Mouse (Mus musculus): ENCODE data around the gene Gdf2. TPM values are rescaled to one million over a fixed set of nuclear protein-coding genes. Genes with fewer than 3 reads are reported as not detected.
A peak's percentile ranks its signal among the peaks of the same experiment; 100 is the strongest.

The Gdf2 gene
- polyA plus RNA-seq, 1 experiment from 2014 or later = 0.08 TPM

GRCm38 (mm10) chr14:33974752-33975151, 33.9 kb downstream of the Gdf2 start:
- 0 out of 2 replicates have a peak, but pooled peaks cover 2% of the 10 kb centered on the region for H3K27me3 ChIP-seq (ENCODE audit: control insufficient read depth, insufficient read depth, low read length)
- H3K9ac ChIP-seq (ENCODE audit: low read length) = no peak overlapping the region; the same call in 1 of the 2 replicates
- no peaks in the 10 kb centered on the region for H3K9me3 ChIP-seq (ENCODE audit: control insufficient read depth, low read length)
- H3K4me2 ChIP-seq (ENCODE audit: low read depth) = no peak overlapping the region
- WGBS = 56% methylated on average over 5 of the region's 5 CpGs
- ATAC-seq (ENCODE audit: insufficient read depth, low FRiP score, low TSS enrichment) (no peak), DNase-seq (ENCODE audit: low spot score) (no peak)
- H3K4me1 ChIP-seq (ENCODE audit: control insufficient read depth, insufficient read depth, low read length) = no peaks in the 10 kb centered on the region
- no peak overlapping the region for H3K4me3 ChIP-seq (ENCODE audit: low read depth, low read length)
- H3K27ac ChIP-seq (ENCODE audit: low read depth, low read length) = no peak overlapping the region
- no peaks in the 10 kb centered on the region for H3K36me3 ChIP-seq (ENCODE audit: control insufficient read depth, insufficient read depth, low read length)

GRCm38 (mm10) chr14:33977748-33978147, 36.9 kb downstream of the Gdf2 start:
- Histone ChIP-seq H3K27ac (ENCODE audit: low read depth, low read length) (no peak overlapping the region), H3K27me3 (ENCODE audit: control insufficient read depth, insufficient read depth, low read length) (0 out of 2 replicates have a peak, but pooled peaks cover 2% of the 10 kb centered on the region), H3K9me3 (ENCODE audit: control insufficient read depth, low read length) (no peaks in the 10 kb centered on the region), H3K36me3 (ENCODE audit: control insufficient read depth, insufficient read depth, low read length) (no peaks in the 10 kb centered on the region), H3K9ac (ENCODE audit: low read length) (no peak overlapping the region), H3K4me3 (ENCODE audit: low read depth, low read length) (no peak overlapping the region), H3K4me1 (ENCODE audit: control insufficient read depth, insufficient read depth, low read length) (no peaks in the 10 kb centered on the region), H3K4me2 (ENCODE audit: low read depth) (no peak overlapping the region)
- DNase-seq (ENCODE audit: low spot score) (no peak), ATAC-seq (ENCODE audit: insufficient read depth, low FRiP score, low TSS enrichment) (no peak)
- 41% methylated on average over 7 of the region's 7 CpGs for WGBS

DNA sequence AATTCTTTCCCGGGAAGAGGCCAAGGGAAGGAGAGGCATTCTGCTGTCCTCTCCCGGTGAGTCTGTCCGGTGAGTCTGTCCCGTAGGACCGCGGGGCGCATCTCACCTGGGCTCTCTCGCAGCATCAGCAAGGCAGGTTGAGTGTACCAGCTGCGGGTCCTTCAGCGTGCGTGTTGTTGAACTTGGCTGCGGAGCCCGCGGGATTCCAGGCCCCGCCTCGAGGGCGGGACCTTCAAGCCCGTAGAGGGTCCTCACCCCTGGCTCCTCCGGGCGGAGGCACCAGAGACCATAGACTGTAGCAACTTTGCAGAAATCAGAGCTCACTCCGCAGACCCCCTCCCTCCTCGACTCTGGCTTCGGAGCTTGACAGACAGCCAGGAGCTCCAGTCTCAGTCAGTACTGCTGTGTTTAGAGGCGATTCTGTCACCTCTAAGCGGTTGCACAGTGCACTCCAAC, 37.8 kb downstream of the Gdf2 start, which contains the start of gene Zfp488:
Gene Zfp488, minus strand, starts transcription at position 161 of the 456 bp plus-strand sequence.
- peak within 1 kb of the TSS; percentile 31; the same call in 1 of the 2 replicates for H3K9ac ChIP-seq (ENCODE audit: low read length)
- no peak for ATAC-seq (ENCODE audit: insufficient read depth, low FRiP score, low TSS enrichment)
- H3K4me1 ChIP-seq (ENCODE audit: control insufficient read depth, insufficient read depth, low read length) = no peaks in the 10 kb centered on the region
- 0 out of 2 replicates have a peak, but pooled peaks cover 2% of the 10 kb centered on the region for H3K27me3 ChIP-seq (ENCODE audit: control insufficient read depth, insufficient read depth, low read length)
- peak within 1 kb of the TSS; percentile 31 for H3K4me3 ChIP-seq (ENCODE audit: low read depth, low read length)
- peak within 1 kb of the TSS; percentile 63 for H3K4me2 ChIP-seq (ENCODE audit: low read depth)
- WGBS = 3% methylated on average over 25 of the region's 25 CpGs
- DNase-seq (ENCODE audit: low spot score) = peak; percentile 47
- no peaks in the 10 kb centered on the region for H3K9me3 ChIP-seq (ENCODE audit: control insufficient read depth, low read length)
- no peak within 1 kb of the TSS for H3K27ac ChIP-seq (ENCODE audit: low read depth, low read length)
- no peaks in the 10 kb centered on the region for H3K36me3 ChIP-seq (ENCODE audit: control insufficient read depth, insufficient read depth, low read length)

- Histone ChIP-seq H3K4me1 (ENCODE audit: control insufficient read depth, insufficient read depth, low read length) (no peaks in the 10 kb centered on the region), H3K4me2 (ENCODE audit: low read depth) (no peak overlapping the region), H3K27ac (ENCODE audit: low read depth, low read length) (no peak overlapping the region), H3K9ac (ENCODE audit: low read length) (no peak overlapping the region), H3K9me3 (ENCODE audit: control insufficient read depth, low read length) (no peaks in the 10 kb centered on the region), H3K27me3 (ENCODE audit: control insufficient read depth, insufficient read depth, low read length) (no peaks in the 10 kb centered on the region), H3K36me3 (ENCODE audit: control insufficient read depth, insufficient read depth, low read length) (no peaks in the 10 kb centered on the region), H3K4me3 (ENCODE audit: low read depth, low read length) (no peak overlapping the region)
- ATAC-seq (ENCODE audit: insufficient read depth, low FRiP score, low TSS enrichment) (no peak), DNase-seq (ENCODE audit: low spot score) (no peak)
- 72% methylated on average over 3 of the region's 3 CpGs for WGBS
Measured at GRCm38 (mm10) chr14:33989201-33989600, 48.4 kb downstream of the Gdf2 start.

GRCm38 (mm10) chr14:33991971-33992370, 51.1 kb downstream of the Gdf2 start:
- WGBS = 74% methylated on average over 4 of the region's 4 CpGs
- H3K27me3 ChIP-seq (ENCODE audit: control insufficient read depth, insufficient read depth, low read length) = no peaks in the 10 kb centered on the region
- DNase-seq (ENCODE audit: low spot score) = no peak
- H3K4me1 ChIP-seq (ENCODE audit: control insufficient read depth, insufficient read depth, low read length) = no peaks in the 10 kb centered on the region
- H3K9ac ChIP-seq (ENCODE audit: low read length) = no peak overlapping the region
- H3K4me3 ChIP-seq (ENCODE audit: low read depth, low read length) = no peak overlapping the region
- H3K36me3 ChIP-seq (ENCODE audit: control insufficient read depth, insufficient read depth, low read length) = no peaks in the 10 kb centered on the region
- no peak overlapping the region for H3K4me2 ChIP-seq (ENCODE audit: low read depth)
- ATAC-seq (ENCODE audit: insufficient read depth, low FRiP score, low TSS enrichment) = no peak
- no peaks in the 10 kb centered on the region for H3K9me3 ChIP-seq (ENCODE audit: control insufficient read depth, low read length)
- H3K27ac ChIP-seq (ENCODE audit: low read depth, low read length) = no peak overlapping the region

DNA sequence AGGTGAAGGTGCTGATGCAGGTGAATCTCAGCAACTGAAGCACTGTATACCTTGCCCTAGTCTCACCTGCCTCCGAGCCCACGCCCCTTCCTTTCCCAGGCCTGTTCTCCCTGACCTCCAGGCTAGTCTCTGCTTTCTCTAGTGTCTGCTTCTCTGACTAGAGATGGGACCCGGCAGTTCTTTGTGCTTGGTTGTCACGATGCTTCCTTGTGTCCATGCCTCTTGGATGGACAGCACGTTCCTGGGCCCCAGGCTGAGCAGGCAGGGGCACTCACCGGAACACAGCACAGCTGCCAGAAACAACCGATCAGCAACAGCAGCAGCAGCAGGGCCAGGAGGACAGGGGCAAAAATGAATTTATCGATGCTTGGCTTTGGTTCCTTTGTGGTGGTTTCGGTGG, 52.2 kb downstream of the Gdf2 start:
- H3K27me3 ChIP-seq (ENCODE audit: control insufficient read depth, insufficient read depth, low read length) = no peaks in the 10 kb centered on the region
- no peak overlapping the region for H3K4me3 ChIP-seq (ENCODE audit: low read depth, low read length)
- H3K4me1 ChIP-seq (ENCODE audit: control insufficient read depth, insufficient read depth, low read length) = no peaks in the 10 kb centered on the region
- no peaks in the 10 kb centered on the region for H3K9me3 ChIP-seq (ENCODE audit: control insufficient read depth, low read length)
- WGBS = 87% methylated on average over 9 of the region's 9 CpGs
- no peak overlapping the region for H3K27ac ChIP-seq (ENCODE audit: low read depth, low read length)
- no peak for DNase-seq (ENCODE audit: low spot score)
- no peaks in the 10 kb centered on the region for H3K36me3 ChIP-seq (ENCODE audit: control insufficient read depth, insufficient read depth, low read length)
- no peak for ATAC-seq (ENCODE audit: insufficient read depth, low FRiP score, low TSS enrichment)
- H3K9ac ChIP-seq (ENCODE audit: low read length) = no peak overlapping the region
- H3K4me2 ChIP-seq (ENCODE audit: low read depth) = no peak overlapping the region

GRCm38 (mm10) chr14:33993521-33994289, 52.9 kb downstream of the Gdf2 start:
- DNase-seq (ENCODE audit: low spot score) (no peak), ATAC-seq (ENCODE audit: insufficient read depth, low FRiP score, low TSS enrichment) (no peak)
- Histone ChIP-seq H3K4me2 (ENCODE audit: low read depth) (no peak overlapping the region), H3K4me3 (ENCODE audit: low read depth, low read length) (no peak overlapping the region), H3K27me3 (ENCODE audit: control insufficient read depth, insufficient read depth, low read length) (no peaks in the 10 kb centered on the region), H3K4me1 (ENCODE audit: control insufficient read depth, insufficient read depth, low read length) (no peaks in the 10 kb centered on the region), H3K9ac (ENCODE audit: low read length) (no peak overlapping the region), H3K36me3 (ENCODE audit: control insufficient read depth, insufficient read depth, low read length) (no peaks in the 10 kb centered on the region), H3K27ac (ENCODE audit: low read depth, low read length) (no peak overlapping the region), H3K9me3 (ENCODE audit: control insufficient read depth, low read length) (no peaks in the 10 kb centered on the region)
- WGBS = 89% methylated on average over 6 of the region's 6 CpGs

Measured in neural tube, embryonic 11.5 days (tissue).